Mouse (Mus musculus) monocyte, adult 2 months (primary cell): Measurements from ENCODE around the gene Cdh10.

ENCODE experiments used
- DNase-seq, 2 experiments: peaks; one replicate each; pipeline ENCODE4 v3.0.0; 2022; ENCODE audit warnings: low spot score in 2 of 2, low read depth in 1 of 2

Cdh10 gene

DNA sequence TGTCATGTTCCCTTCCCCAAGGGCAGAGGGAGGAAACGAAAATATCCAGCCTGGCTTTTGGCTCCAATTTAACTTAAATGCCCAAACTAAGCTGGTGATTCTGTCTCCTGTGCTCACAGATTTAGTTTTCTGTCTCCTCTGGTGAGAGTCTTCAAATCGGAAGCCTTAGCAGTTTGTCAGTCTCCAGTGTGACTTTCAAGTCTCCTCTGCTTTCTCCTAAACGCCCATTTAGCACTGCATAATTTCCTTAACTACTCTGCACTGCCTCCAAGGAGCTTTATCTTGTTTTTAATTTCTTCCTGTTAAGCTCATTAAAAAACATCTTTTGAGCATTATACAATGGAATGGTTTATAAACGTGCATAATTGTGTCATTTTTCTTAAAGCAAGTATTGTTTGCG, 156.3 kb downstream of the Cdh10 start:
- no peak for DNase-seq

DNA sequence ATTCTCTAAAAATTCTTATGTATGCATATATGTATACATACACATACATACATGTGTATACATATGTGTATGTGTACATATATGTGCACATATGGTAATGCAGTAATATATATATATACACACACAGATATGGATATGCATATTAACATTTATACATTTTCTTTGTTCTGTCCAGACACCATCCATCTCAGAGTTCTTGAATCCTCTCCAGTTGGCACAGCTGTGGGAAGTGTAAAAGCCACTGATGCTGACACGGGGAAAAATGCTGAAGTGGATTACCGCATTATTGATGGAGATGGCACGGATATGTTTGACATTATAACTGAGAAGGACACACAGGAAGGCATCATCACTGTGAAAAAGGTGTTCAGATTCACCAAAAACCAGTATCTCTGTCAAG, 166.1 kb downstream of the Cdh10 start:
- DNase-seq, result no peak

DNA sequence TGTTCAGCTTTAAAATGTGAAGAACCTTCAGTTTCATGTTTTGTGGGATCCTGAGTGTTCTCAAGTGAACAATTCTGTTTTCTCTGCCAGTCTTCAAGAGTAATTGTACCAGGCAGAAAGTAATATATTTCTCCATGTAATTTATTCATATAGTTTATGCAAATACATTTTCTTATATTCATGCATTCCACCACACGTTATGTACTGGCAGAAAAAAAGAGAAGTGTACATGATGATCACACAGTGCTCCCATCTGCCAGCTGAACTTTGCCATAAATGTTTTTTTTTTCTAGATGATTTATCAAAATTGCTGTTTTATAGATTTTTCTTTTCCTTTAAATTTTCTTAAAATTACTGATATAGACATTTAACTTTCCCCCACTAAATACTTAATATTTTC, 168.9 kb downstream of the Cdh10 start:
- no peak for DNase-seq

DNA sequence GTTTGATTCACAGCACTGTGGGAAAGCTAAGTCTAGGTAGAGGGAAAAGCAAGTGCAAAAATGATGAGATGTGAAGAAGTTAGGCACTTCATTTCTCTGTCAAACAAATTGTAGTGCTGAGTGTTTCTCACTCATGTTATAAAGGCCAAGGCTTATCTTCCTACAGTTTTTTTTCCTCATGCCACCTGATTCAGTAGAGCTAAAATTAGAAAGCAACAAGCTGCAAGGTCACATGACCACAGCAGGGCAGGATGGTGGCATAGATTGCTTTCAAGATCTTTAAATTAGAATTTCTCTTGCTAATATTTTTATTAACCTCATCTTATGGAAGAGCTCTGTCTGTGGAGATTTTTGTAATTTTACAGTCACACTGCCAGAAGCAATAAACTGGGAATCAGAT, 174.8 kb downstream of the Cdh10 start:
- no peak for DNase-seq

DNA sequence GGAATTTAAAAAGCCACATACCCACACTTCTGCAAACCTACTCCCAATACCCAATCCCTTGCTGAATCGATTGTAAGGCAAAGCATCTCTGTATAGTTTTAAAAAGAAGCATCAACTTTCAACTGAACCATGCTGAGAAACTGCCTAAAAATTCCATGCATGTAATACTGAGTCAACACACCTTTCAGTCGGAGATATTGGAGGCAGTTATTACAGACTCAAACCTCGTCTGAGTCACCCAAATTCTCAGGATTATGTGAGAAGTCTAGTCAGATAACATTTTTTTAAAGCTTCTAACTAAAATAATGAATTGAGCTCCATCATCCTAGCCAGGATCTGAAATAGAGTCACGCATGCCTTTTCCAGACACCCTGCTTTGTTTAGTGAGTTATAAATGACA, 175.5 kb downstream of the Cdh10 start:
- DNase-seq, result no peak

DNA sequence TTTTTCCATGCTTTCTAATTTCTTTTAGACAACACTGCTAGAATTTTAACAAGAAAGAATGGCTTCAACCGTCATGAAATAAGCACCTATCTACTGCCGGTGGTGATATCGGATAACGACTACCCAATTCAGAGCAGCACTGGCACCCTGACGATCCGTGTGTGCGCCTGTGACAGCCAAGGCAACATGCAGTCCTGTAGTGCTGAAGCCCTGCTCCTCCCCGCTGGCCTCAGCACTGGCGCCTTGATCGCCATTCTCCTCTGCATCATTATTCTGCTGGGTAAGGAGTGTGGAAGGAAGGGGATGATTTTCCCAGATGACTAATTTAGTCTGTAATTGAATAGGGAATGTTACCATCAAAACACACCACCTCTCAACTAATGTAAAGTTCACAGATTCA, 192.1 kb downstream of the Cdh10 start:
- DNase-seq, result no peak

DNA sequence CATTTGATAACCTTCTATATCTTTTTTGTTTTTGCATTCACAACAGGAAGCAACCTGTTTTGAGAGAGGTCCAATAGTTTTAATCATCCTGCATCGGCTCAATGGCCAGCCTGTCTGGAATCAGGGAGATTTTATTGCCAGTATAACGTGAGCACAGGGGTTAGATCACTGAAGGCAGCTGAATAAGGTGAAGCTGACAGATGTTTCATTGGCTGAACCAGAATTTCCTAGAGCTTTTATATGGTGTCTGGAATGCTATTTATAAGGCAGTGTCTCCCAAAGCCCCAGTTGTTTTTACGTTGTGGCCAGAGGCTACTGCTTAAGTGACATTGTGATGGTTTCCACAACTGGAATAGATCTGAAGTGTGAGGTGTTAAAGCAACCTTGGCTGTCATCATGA, 214.2 kb downstream of the Cdh10 start:
- DNase-seq, result no peak

DNA sequence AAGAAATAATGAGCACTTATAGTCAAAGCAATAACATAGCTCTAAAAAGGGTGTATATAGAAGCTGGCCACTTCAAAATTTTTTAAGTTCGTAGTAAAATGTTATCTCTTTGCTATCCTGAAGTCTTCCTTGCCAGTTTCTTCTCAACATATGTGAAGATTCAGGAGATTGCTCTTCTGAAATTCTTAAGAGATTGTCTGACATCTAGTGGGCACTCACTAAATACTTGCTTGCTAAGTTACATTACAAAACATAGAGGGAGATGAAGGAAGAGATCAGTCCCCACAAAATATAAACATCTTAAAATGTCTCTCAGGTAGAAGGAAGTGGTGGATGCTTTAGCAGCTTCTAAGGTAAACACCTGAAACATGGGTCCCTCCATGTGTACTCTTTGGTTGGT, 221.3 kb downstream of the Cdh10 start:
- no peak for DNase-seq
